Mouse (Mus musculus): ENCODE measurements around the gene Ugt1a6b. TPM values are rescaled to one million over a fixed set of nuclear protein-coding genes. Genes with fewer than 3 reads are reported as not detected.
"Not testable (repeated sequence)": the region's sequence is repeated elsewhere in the genome, so short reads cannot be mapped to it uniquely, and the experiment has no call there.

Gene Ugt1a6b
- polyA plus RNA-seq, 1 experiment, result 0.13 TPM

DNA sequence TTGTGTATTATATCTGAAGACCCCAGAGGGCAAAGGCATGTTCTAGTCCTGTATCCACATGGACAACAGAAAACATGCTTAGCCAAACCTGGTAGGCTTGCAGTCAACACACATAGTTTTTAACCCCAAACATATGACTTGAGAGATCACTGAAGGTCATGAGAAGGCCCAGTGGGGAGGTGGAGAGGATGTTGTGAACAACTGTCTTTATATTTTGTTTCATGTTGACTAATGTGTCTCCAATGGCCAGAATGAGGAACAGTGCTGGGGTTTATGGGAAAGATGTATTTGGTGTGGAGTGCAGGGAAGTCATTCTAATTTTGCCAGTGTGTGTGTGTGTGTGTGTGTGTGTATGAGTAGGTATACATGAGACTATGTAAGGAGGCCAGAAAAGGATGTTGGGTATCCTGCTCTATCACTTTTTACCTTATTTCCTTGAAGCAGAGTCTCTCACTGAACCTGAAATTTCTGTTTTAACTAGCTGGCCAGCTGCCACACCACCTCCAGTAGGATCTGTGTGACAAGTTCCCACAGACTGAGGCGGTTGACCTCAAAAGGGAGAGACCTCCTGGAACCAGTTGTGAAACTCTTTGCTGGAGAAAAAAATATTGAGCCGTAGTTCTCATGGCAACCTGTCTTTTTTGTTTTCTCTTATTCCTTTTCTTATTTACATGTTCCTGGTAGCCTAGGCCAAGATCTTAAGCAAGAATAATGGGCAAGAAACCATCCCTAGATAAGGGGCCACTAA, 121.2 kb downstream of the Ugt1a6b start:
- Histone ChIP-seq H3K4me1 (ENCODE audit: control insufficient read depth, insufficient read depth, low read length) (no peaks in the 10 kb centered on the region), H3K27ac (ENCODE audit: insufficient read depth, low read length) (no peak overlapping the region), H3K4me3 (ENCODE audit: insufficient read depth, low read length) (no peak overlapping the region)
- no peak for TF ChIP-seq CTCF (IDR thresholded peaks at IDR 0.05; ENCODE audit: extremely low read depth, insufficient read depth, low read length)
- no peak for TF ChIP-seq POLR2A (IDR thresholded peaks at IDR 0.05; ENCODE audit: extremely low read depth, insufficient read depth, low read length)

DNA sequence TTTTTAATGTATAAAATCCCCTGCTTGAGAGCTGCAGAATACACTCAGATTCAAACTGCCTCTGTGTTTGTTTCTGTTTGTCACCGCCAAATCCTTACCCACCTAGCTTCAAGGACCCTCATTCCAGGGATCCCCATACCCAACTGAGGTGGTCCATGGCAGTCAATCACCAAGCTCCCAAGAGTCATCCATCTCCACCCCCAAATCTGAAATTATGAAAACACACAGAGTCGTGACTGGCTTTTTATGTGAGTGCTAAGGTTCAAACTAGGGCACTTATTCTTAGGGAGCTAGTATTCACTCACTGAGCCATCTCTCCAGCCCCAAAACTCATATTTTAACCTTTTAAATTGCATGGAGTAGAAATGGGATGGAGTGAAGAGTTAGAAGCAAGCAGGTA, 122.2 kb downstream of the Ugt1a6b start:
- H3K4me3 ChIP-seq (ENCODE audit: insufficient read depth, low read length); H3K4me1 ChIP-seq (ENCODE audit: control insufficient read depth, insufficient read depth, low read length); H3K27ac ChIP-seq (ENCODE audit: insufficient read depth, low read length): not testable (repeated sequence)

DNA sequence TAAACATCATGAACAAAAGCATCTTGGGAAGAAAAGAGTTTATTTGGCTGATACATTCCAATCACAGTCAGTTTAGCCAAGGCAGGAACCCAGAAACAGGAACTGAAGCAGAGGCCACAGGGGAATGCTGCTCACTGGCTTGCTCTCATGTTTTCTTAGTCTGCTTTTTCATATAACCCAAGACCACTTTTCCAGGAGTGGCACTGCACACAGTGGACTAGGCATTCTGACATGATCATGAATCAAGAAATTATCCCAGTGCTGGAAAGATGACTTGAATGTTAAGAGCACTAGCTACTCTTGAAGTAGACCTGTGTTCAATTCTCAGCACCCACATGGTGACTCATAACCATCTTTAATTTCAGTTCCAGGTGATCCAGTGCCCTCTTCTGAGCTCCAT, 122.7 kb downstream of the Ugt1a6b start:
- Histone ChIP-seq H3K4me3 (ENCODE audit: insufficient read depth, low read length) (no peak overlapping the region), H3K4me1 (ENCODE audit: control insufficient read depth, insufficient read depth, low read length) (no peaks in the 10 kb centered on the region), H3K27ac (ENCODE audit: insufficient read depth, low read length) (no peak overlapping the region)
- TF ChIP-seq POLR2A (IDR thresholded peaks at IDR 0.05; ENCODE audit: extremely low read depth, insufficient read depth, low read length), result no peak
- TF ChIP-seq CTCF (IDR thresholded peaks at IDR 0.05; ENCODE audit: extremely low read depth, insufficient read depth, low read length), result no peak

GRCm38 (mm10) chr1:88226670-88227379, 123.8 kb downstream of the Ugt1a6b start, which contains the start of gene Mroh2a:
Gene Mroh2a, plus strand, starts transcription at chr1:88226986.
- TF ChIP-seq POLR2A (IDR thresholded peaks at IDR 0.05; ENCODE audit: extremely low read depth, insufficient read depth, low read length), result no peak
- no peak for TF ChIP-seq CTCF (IDR thresholded peaks at IDR 0.05; ENCODE audit: extremely low read depth, insufficient read depth, low read length)
- no peaks in the 10 kb centered on the region for H3K4me1 ChIP-seq (ENCODE audit: control insufficient read depth, insufficient read depth, low read length)
- no peak within 1 kb of the TSS for H3K27ac ChIP-seq (ENCODE audit: insufficient read depth, low read length)
- no peak within 1 kb of the TSS for H3K4me3 ChIP-seq (ENCODE audit: insufficient read depth, low read length)

DNA sequence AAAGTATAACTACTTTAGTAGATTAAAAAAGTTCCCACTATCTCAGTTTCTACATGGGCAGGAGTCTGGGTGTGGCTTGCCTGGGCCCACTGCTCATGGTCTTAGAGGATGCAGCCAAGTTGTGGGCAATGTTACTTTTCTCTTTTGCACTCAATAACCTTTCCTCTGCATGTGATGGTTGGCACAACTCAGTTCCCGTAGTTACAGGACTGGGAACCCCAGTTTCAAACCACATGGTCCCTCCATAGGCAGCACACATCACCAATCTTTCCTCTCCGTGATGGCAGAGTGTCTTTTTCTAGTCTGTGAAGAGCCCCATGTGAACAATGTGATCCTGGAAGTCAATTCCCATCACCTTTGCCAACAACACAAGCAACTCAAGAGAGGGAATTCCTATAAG, 124.4 kb downstream of the Ugt1a6b start:
- H3K27ac ChIP-seq (ENCODE audit: insufficient read depth, low read length), result no peak overlapping the region
- no peak overlapping the region for H3K4me3 ChIP-seq (ENCODE audit: insufficient read depth, low read length)
- H3K4me1 ChIP-seq (ENCODE audit: control insufficient read depth, insufficient read depth, low read length), result no peaks in the 10 kb centered on the region
- TF ChIP-seq CTCF (IDR thresholded peaks at IDR 0.05; ENCODE audit: extremely low read depth, insufficient read depth, low read length) (no peak), POLR2A (IDR thresholded peaks at IDR 0.05; ENCODE audit: extremely low read depth, insufficient read depth, low read length) (no peak)

DNA sequence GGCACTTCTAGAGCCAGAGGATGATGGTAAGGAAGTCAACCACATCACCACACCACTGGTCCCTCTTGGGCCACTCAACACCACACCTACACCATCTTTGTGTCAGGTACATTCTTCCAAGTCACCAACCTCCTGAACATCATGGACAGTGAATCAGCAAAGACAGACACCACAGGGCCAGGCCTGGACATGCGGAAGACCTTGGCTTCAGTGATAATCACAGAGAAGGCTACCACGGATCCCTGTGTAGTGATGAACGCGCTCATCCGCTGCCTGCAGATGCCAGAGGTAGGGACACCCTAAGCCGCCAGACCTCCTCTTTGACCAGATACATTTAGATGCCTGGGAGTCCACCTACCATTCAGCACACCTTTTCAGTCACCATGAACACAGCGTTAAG, 125.1 kb downstream of the Ugt1a6b start:
- H3K4me3 ChIP-seq (ENCODE audit: insufficient read depth, low read length), result no peak overlapping the region
- H3K27ac ChIP-seq (ENCODE audit: insufficient read depth, low read length), result no peak overlapping the region
- H3K4me1 ChIP-seq (ENCODE audit: control insufficient read depth, insufficient read depth, low read length), result no peaks in the 10 kb centered on the region
- TF ChIP-seq POLR2A (IDR thresholded peaks at IDR 0.05; ENCODE audit: extremely low read depth, insufficient read depth, low read length), result no peak
- TF ChIP-seq CTCF (IDR thresholded peaks at IDR 0.05; ENCODE audit: extremely low read depth, insufficient read depth, low read length), result no peak

GRCm38 (mm10) chr1:88229566-88229965, 126.5 kb downstream of the Ugt1a6b start:
- no peaks in the 10 kb centered on the region for H3K4me1 ChIP-seq (ENCODE audit: control insufficient read depth, insufficient read depth, low read length)
- no peak overlapping the region for H3K27ac ChIP-seq (ENCODE audit: insufficient read depth, low read length)

GRCm38 (mm10) chr1:88229986-88230385, 126.9 kb downstream of the Ugt1a6b start:
- Histone ChIP-seq H3K4me3 (ENCODE audit: insufficient read depth, low read length) (no peak overlapping the region), H3K27ac (ENCODE audit: insufficient read depth, low read length) (no peak overlapping the region), H3K4me1 (ENCODE audit: control insufficient read depth, insufficient read depth, low read length) (no peaks in the 10 kb centered on the region)
- TF ChIP-seq POLR2A (IDR thresholded peaks at IDR 0.05; ENCODE audit: extremely low read depth, insufficient read depth, low read length) (no peak), CTCF (IDR thresholded peaks at IDR 0.05; ENCODE audit: extremely low read depth, insufficient read depth, low read length) (no peak)

More at GRCm38 (mm10) chr1:88229566-88229965, 126.5 kb downstream of the Ugt1a6b start:
- TF ChIP-seq CTCF (IDR thresholded peaks at IDR 0.05; ENCODE audit: extremely low read depth, insufficient read depth, low read length), result no peak
- H3K4me3 ChIP-seq (ENCODE audit: insufficient read depth, low read length), result no peak overlapping the region

DNA sequence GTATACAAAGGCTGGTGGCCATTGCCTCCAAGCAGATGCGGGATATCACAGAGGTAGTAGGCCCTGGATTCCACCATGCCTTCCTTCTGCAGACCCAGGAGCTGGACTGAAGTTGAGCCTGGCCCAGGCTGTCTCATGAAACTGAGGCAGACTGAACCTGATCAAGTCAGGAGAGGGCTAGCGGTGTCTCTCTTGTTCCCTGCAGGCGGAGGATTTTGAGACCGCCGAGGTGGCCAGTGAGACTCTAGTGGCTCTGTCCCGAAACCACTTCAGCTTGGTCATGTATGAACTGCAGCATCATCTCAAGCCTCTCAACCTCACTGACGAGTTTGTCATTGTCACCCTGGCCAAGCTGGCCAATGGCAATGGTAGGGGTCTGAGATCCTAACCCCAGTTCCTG, 127.4 kb downstream of the Ugt1a6b start:
- Histone ChIP-seq H3K4me1 (ENCODE audit: control insufficient read depth, insufficient read depth, low read length) (no peaks in the 10 kb centered on the region), H3K27ac (ENCODE audit: insufficient read depth, low read length) (no peak overlapping the region), H3K4me3 (ENCODE audit: insufficient read depth, low read length) (no peak overlapping the region)
- TF ChIP-seq POLR2A (IDR thresholded peaks at IDR 0.05; ENCODE audit: extremely low read depth, insufficient read depth, low read length), result no peak

Data from cortical plate, adult 2 months (tissue).